Mouse (Mus musculus) intestine, embryonic 15.5 days (tissue): ENCODE results near the gene Col6a1. TPM values are rescaled to one million over a fixed set of nuclear protein-coding genes. Genes with fewer than 3 reads are reported as not detected.
A peak's percentile ranks its signal among the peaks of the same experiment; 100 is the strongest.

Source experiments
- ATAC-seq: fragments of 200-750 bp; cut with Nextera tagmentation; 2 replicates; pipeline ENCODE4 v1.8.0; 2017; ENCODE audit warnings: moderate TSS enrichment, moderate library complexity
- H3K27ac ChIP-seq: fragments of 300-500 bp; sonication (generic); 2 replicates; pipeline ENCODE4 v1.5.1; 2015; ENCODE audit warnings: mild to moderate bottlenecking, inconsistent platforms
- H3K27me3 ChIP-seq: fragments of 300-500 bp; sonication (generic); replicated peaks from 2 replicates; pipeline ENCODE4 v1.6.1; 2015; ENCODE audit warnings: inconsistent platforms
- H3K36me3 ChIP-seq: fragments of 300-500 bp; sonication (generic); 2 replicates; pipeline ENCODE4 v1.6.1; 2015; ENCODE audit warnings: inconsistent platforms
- H3K4me1 ChIP-seq: fragments of 300-500 bp; sonication (generic); replicated peaks from 2 replicates; pipeline ENCODE4 v1.6.1; 2015; ENCODE audit warnings: inconsistent platforms
- H3K4me2 ChIP-seq: fragments of 300-500 bp; sonication (generic); replicated peaks from 2 replicates; pipeline ENCODE4 v1.6.1; 2015; ENCODE audit warnings: mild to moderate bottlenecking, inconsistent platforms
- H3K4me3 ChIP-seq: fragments of 300-500 bp; sonication (generic); replicated peaks from 2 replicates; pipeline ENCODE4 v1.5.1; 2015; ENCODE audit warnings: inconsistent platforms
- H3K9ac ChIP-seq: fragments of 300-500 bp; sonication (generic); 2 replicates; pipeline ENCODE4 v1.6.1; 2015; ENCODE audit warnings: inconsistent platforms
- H3K9me3 ChIP-seq: fragments of 300-500 bp; sonication (generic); 2 replicates; pipeline ENCODE4 v1.6.1; 2016; ENCODE audit warnings: inconsistent platforms
- WGBS: fragments of 180-500 bp; shearing (Covaris S2); methylation state at CpG from one replicate; pipeline ENCODE4 v1.1.7; 2015; 5-methylcytosine and 5-hydroxymethylcytosine counted together
- polyA plus RNA-seq: library from polyadenylated mRNA; unstranded; fragments of >200 nt; fragmentation: Nextera tagmentation; extraction: Ambion mirVana; gene quantifications from 2 replicates; pipeline ENCODE4 v1.2.1, GENCODE M21; 2015

Gene Col6a1
- polyA plus RNA-seq, 1 experiment from 2014 or later = 317 TPM

- 68% methylated on average over 10 of the region's 10 CpGs for WGBS
- Histone ChIP-seq H3K4me3 (no peak overlapping the region), H3K27me3 (no peaks in the 10 kb centered on the region), H3K4me2 (no peak overlapping the region), H3K9ac (no peak overlapping the region), H3K4me1 (0 out of 2 replicates have a peak, but pooled peaks cover 3% of the 10 kb centered on the region), H3K36me3 (no peaks in the 10 kb centered on the region), H3K27ac (peak overlapping the region; percentile 83), H3K9me3 (no peaks in the 10 kb centered on the region)
- ATAC-seq = 0 out of 2 replicates have a peak, but pooled peaks have one; percentile 17
Observed at GRCm38 (mm10) chr10:76695283-76695885, 30.6 kb downstream of the Col6a1 start.

- ATAC-seq = peak; percentile 59; the same call in 1 of the 2 replicates
- no peaks in the 10 kb centered on the region for H3K36me3 ChIP-seq
- H3K4me3 ChIP-seq = no peak overlapping the region
- H3K4me2 ChIP-seq = no peak overlapping the region
- peak overlapping the region; percentile 84 for H3K27ac ChIP-seq
- H3K9me3 ChIP-seq = no peaks in the 10 kb centered on the region
- 19% methylated on average over 7 of the region's 7 CpGs for WGBS
- 0 out of 2 replicates have a peak, but pooled peaks cover 3% of the 10 kb centered on the region for H3K4me1 ChIP-seq
- no peak overlapping the region for H3K9ac ChIP-seq
- no peaks in the 10 kb centered on the region for H3K27me3 ChIP-seq
Observed at GRCm38 (mm10) chr10:76694765-76695164, 31.2 kb downstream of the Col6a1 start.

GRCm38 (mm10) chr10:76693446-76693845, 32.5 kb downstream of the Col6a1 start:
- Histone ChIP-seq H3K4me2 (no peak overlapping the region), H3K9me3 (no peaks in the 10 kb centered on the region), H3K27ac (no peak overlapping the region), H3K36me3 (no peaks in the 10 kb centered on the region), H3K9ac (no peak overlapping the region), H3K27me3 (no peaks in the 10 kb centered on the region), H3K4me1 (0 out of 2 replicates have a peak, but pooled peaks cover 3% of the 10 kb centered on the region), H3K4me3 (no peak overlapping the region)
- 80% methylated on average over 2 of the region's 2 CpGs for WGBS
- ATAC-seq = no peak

GRCm38 (mm10) chr10:76685451-76686017, 40.4 kb downstream of the Col6a1 start:
- 85% methylated on average over 10 of the region's 10 CpGs for WGBS
- no peaks in the 10 kb centered on the region for H3K36me3 ChIP-seq

GRCm38 (mm10) chr10:76683977-76684376, 42.0 kb downstream of the Col6a1 start:
- no peak overlapping the region for H3K9ac ChIP-seq
- ATAC-seq = 0 out of 2 replicates have a peak, but pooled peaks have one; percentile 46
- H3K27ac ChIP-seq = peak overlapping the region; percentile 65
- no peak overlapping the region for H3K4me3 ChIP-seq
- no peaks in the 10 kb centered on the region for H3K36me3 ChIP-seq
- H3K4me2 ChIP-seq = no peak overlapping the region
- peaks cover 22% of the 10 kb centered on the region for H3K4me1 ChIP-seq
- WGBS = 54% methylated on average over 12 of the region's 12 CpGs
- no peaks in the 10 kb centered on the region for H3K27me3 ChIP-seq
- no peaks in the 10 kb centered on the region for H3K9me3 ChIP-seq

More at GRCm38 (mm10) chr10:76685451-76686017, 40.4 kb downstream of the Col6a1 start:
- no peak for ATAC-seq
- H3K27me3 ChIP-seq = no peaks in the 10 kb centered on the region
- H3K9ac ChIP-seq = no peak overlapping the region
- peaks cover 20% of the 10 kb centered on the region for H3K4me1 ChIP-seq
- H3K4me2 ChIP-seq = no peak overlapping the region
- no peak overlapping the region for H3K27ac ChIP-seq
- H3K4me3 ChIP-seq = no peak overlapping the region
- no peaks in the 10 kb centered on the region for H3K9me3 ChIP-seq

- no peak overlapping the region for H3K4me3 ChIP-seq
- no peaks in the 10 kb centered on the region for H3K36me3 ChIP-seq
- H3K27me3 ChIP-seq = no peaks in the 10 kb centered on the region
- peak overlapping the region; percentile 79 for H3K27ac ChIP-seq
- H3K4me1 ChIP-seq = peaks cover 22% of the 10 kb centered on the region
- no peak overlapping the region for H3K4me2 ChIP-seq
- WGBS = 59% methylated on average over 7 of the region's 7 CpGs
- H3K9ac ChIP-seq = no peak overlapping the region
- H3K9me3 ChIP-seq = no peaks in the 10 kb centered on the region
- ATAC-seq = no peak
Observed at GRCm38 (mm10) chr10:76683461-76683860, 42.5 kb downstream of the Col6a1 start.

- H3K4me3 ChIP-seq = no peak overlapping the region
- H3K27me3 ChIP-seq = no peaks in the 10 kb centered on the region
- H3K9me3 ChIP-seq = no peaks in the 10 kb centered on the region
- peaks cover 22% of the 10 kb centered on the region for H3K4me1 ChIP-seq
- H3K4me2 ChIP-seq = no peak overlapping the region
- peak overlapping the region; percentile 91 for H3K27ac ChIP-seq
- WGBS = 59% methylated on average over 3 of the region's 3 CpGs
- H3K36me3 ChIP-seq = no peaks in the 10 kb centered on the region
- no peak for ATAC-seq
- H3K9ac ChIP-seq = no peak overlapping the region
Observed at GRCm38 (mm10) chr10:76681882-76682281, 44.1 kb downstream of the Col6a1 start.

- Histone ChIP-seq H3K27me3 (no peaks in the 10 kb centered on the region), H3K36me3 (no peaks in the 10 kb centered on the region), H3K4me2 (no peak overlapping the region), H3K9me3 (no peaks in the 10 kb centered on the region), H3K4me1 (peaks cover 22% of the 10 kb centered on the region), H3K27ac (peak overlapping the region; percentile 91), H3K9ac (no peak overlapping the region), H3K4me3 (no peak overlapping the region)
- ATAC-seq = peak; percentile 86
- WGBS = 64% methylated on average over 6 of the region's 6 CpGs
Observed at GRCm38 (mm10) chr10:76680758-76681650, 45.0 kb downstream of the Col6a1 start.

GRCm38 (mm10) chr10:76678122-76678521, 47.8 kb downstream of the Col6a1 start:
- no peak for ATAC-seq
- Histone ChIP-seq H3K9me3 (no peaks in the 10 kb centered on the region), H3K27ac (peak overlapping the region; percentile 65), H3K4me3 (no peak overlapping the region), H3K4me1 (peaks cover 19% of the 10 kb centered on the region), H3K27me3 (no peaks in the 10 kb centered on the region), H3K4me2 (no peak overlapping the region), H3K36me3 (no peaks in the 10 kb centered on the region), H3K9ac (no peak overlapping the region)
- WGBS = 47% methylated on average over 7 of the region's 7 CpGs

GRCm38 (mm10) chr10:76675268-76675667, 50.7 kb downstream of the Col6a1 start:
- Histone ChIP-seq H3K36me3 (no peaks in the 10 kb centered on the region), H3K9ac (no peak overlapping the region), H3K27me3 (no peaks in the 10 kb centered on the region), H3K27ac (0 out of 2 replicates have a peak overlapping the region, but pooled peaks have one; percentile 9), H3K4me2 (no peak overlapping the region), H3K4me1 (0 out of 2 replicates have a peak, but pooled peaks cover 2% of the 10 kb centered on the region), H3K4me3 (no peak overlapping the region), H3K9me3 (no peaks in the 10 kb centered on the region)
- 70% methylated on average over 2 of the region's 2 CpGs for WGBS
- no peak for ATAC-seq

- Histone ChIP-seq H3K4me2 (no peak overlapping the region), H3K36me3 (no peaks in the 10 kb centered on the region), H3K4me1 (no peaks in the 10 kb centered on the region), H3K4me3 (no peak overlapping the region), H3K27ac (peak overlapping the region; percentile 9), H3K9me3 (no peaks in the 10 kb centered on the region), H3K9ac (no peak overlapping the region), H3K27me3 (no peaks in the 10 kb centered on the region)
- whole genome bisulfite sequencing = 79% methylated on average over 6 of the region's 6 CpGs
- ATAC-seq = no peak
Observed at GRCm38 (mm10) chr10:76674581-76674980, 51.4 kb downstream of the Col6a1 start.

- no peaks in the 10 kb centered on the region for H3K4me1 ChIP-seq
- H3K4me2 ChIP-seq = no peak overlapping the region
- no peaks in the 10 kb centered on the region for H3K27me3 ChIP-seq
- no peaks in the 10 kb centered on the region for H3K36me3 ChIP-seq
- no peak overlapping the region for H3K9ac ChIP-seq
- no peaks in the 10 kb centered on the region for H3K9me3 ChIP-seq
- 63% methylated on average over 9 of the region's 9 CpGs for WGBS
- ATAC-seq = no peak
- H3K27ac ChIP-seq = peak overlapping the region; percentile 42
- H3K4me3 ChIP-seq = no peak overlapping the region
Observed at GRCm38 (mm10) chr10:76671939-76672338, 54.0 kb downstream of the Col6a1 start.
